Mouse (Mus musculus): Measurements from ENCODE around the gene Upf2.
"Not testable (repeated sequence)": the region's sequence is repeated elsewhere in the genome, so short reads cannot be mapped to it uniquely, and the experiment has no call there.

The Upf2 gene

DNA sequence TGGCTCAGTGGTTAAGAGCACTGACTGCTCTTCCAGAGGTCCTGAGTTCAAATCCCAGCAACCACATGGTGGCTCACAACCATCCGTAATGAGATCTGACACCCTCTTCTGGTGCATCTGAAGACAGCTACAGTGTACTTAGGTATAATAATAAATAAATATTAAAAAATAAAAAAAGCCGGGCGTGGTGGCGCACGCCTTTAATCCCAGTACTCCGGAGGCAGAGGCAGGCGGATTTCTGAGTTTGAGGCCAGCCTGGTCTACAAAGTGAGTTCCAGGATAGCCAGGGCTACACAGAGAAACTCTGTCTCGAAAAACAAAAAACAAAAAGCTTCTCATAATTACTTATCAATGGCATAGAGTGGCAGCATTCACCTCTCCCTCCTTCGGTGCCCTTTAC is 1.4 kb upstream of the Upf2 start:
- not testable (repeated sequence) for DNase-seq (ENCODE audit: low read depth, low spot score)

GRCm38 (mm10) chr2:5950305-5950704 is 964 bp upstream of the Upf2 start:
- no peak for DNase-seq (ENCODE audit: low read depth, low spot score)

DNA sequence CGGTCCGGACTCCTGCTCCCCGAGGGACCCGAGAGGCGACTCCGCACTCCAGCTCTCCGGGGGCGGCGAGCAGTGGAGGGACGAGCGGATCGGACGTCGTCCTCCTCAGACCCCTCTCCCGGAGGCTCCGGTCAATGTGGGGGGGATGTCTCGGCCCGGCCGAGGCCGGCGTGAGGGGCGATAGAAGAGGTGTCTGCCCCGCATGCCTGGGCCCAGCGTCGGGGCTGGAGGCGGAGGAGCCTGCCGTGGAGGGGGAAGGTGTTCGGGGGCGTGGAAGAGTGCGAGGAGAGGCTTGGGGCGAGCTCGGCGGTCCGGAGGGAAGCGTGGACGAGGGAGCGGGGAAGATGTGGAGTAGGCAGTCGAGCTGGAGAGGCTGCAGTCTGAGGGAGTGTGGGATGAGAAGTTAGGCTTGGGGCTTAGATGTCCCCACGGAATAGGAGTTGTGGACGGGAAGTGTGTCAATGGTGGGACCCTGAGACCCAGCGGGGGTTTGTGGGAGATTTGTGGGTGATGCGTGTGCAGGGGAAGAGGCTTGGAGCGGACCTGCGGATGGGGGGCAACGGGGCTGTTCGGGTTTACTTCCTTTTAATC is 447 bp downstream of the Upf2 start:
- DNase-seq (ENCODE audit: low read depth, low spot score): no peak

DNA sequence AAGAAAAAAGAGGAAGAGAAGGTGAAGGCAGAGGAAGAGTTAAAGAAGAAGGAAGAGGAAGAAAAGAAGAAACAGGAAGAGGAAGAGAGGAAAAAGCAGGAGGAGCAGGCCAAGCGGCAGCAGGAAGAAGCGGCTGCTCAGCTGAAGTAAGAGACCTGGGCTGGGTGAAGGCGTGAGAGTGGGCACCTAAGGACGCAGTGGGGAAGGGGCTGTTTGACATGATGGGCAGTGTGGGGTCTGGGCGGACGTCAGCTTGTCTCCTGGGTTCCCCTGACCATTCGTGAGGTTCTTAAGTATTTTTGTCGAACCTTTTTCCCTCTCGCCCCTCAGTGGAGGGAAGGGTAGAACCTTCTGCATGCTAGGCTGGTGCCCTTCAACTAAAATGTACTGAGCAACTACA is 6.4 kb downstream of the Upf2 start:
- DNase-seq (ENCODE audit: low read depth, low spot score): no peak

GRCm38 (mm10) chr2:5962265-5962664 is 11.0 kb downstream of the Upf2 start:
- no peak for DNase-seq (ENCODE audit: low read depth, low spot score)

DNA sequence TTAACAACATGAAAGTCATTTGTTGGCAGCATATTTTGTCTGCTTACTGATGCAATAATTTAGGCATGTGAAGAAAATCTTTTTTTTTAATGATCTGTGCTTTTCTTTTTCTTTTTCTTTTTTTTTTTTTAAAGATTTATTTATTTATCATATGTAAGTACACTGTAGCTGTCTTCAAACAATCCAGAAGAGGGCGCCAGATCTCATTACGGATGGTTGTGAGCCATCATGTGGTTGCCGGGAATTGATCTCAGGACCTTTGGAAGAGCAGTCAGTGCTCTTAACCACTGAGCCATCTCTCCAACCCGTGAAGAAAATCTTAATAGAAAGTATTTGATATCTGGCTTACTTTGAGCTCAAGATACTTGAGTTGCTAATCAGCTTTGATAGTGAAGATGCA is 12.5 kb downstream of the Upf2 start:
- not testable (repeated sequence) for DNase-seq (ENCODE audit: low read depth, low spot score)

GRCm38 (mm10) chr2:5965972-5966371 is 14.7 kb downstream of the Upf2 start:
- DNase-seq (ENCODE audit: low read depth, low spot score): no peak

- DNase-seq (ENCODE audit: low read depth, low spot score): not testable (repeated sequence)
These were observed 19.4 kb downstream of the Upf2 start for GRCm38 (mm10) chr2:5970629-5971028.

DNA sequence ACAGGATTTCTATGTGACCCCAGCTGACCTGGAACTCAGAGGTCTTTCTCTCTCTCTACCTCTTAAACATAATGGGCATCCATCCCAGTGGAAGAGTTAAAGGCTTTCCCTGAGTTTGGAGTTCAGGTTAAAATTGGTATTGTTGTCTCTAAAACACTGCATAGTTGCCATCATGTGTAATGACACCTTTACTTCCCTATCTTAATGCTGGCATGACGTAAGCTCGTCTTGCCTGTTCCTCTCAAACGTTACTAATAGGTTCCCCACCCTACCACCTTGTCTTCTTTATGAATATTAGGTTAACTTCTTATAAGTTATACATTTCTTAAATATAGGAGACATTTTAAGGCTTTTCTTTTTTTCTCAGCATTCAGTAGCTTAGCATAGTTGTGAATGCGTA is 26.3 kb downstream of the Upf2 start:
- DNase-seq (ENCODE audit: low read depth, low spot score): no peak

DNA sequence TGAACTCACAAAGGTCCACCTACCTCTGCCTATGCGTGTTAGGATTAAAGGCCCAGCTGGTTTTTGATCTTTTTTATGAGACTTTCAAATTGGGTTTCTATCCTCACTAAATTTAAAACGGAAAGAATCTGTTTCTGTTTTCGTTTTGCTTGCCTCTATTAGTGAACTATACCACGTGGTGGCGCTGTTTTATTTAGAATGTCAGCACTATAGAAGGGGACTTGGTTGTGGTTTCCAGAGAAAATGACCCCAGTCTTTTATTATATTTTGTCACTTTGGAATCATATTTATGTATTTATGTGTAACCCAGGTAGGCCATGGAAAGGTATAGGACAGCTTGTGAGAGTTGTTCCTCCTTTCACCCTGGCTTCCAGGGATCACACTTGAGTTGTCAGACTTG is 44.3 kb downstream of the Upf2 start:
- DNase-seq (ENCODE audit: low read depth, low spot score): no peak

GRCm38 (mm10) chr2:6003949-6004348 is 52.7 kb downstream of the Upf2 start:
- DNase-seq (ENCODE audit: low read depth, low spot score): no peak

DNA sequence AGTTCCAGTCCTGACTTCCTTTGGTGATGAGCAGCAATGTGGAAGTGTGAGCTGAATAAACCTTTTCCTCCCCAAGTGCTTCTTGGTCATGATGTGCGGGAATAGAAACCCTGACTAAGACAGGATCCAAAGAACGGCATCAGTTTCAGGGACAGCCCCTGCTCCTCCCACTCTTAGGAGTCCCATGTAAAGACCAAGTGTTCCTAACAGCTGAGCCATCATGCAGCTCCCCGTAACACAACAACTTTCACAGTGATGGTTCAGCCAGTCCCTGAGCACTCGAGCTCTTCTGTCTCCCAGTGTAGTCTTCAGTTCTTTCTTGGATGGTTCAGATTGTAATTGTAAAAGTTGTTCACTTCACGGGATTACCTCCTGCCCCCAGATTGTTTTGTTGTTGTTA is 63.3 kb downstream of the Upf2 start:
- DNase-seq (ENCODE audit: low read depth, low spot score): no peak

GRCm38 (mm10) chr2:6015182-6015581 is 63.9 kb downstream of the Upf2 start:
- DNase-seq (ENCODE audit: low read depth, low spot score): not testable (repeated sequence)

GRCm38 (mm10) chr2:6020570-6020969 is 69.3 kb downstream of the Upf2 start:
- DNase-seq (ENCODE audit: low read depth, low spot score): no peak

DNA sequence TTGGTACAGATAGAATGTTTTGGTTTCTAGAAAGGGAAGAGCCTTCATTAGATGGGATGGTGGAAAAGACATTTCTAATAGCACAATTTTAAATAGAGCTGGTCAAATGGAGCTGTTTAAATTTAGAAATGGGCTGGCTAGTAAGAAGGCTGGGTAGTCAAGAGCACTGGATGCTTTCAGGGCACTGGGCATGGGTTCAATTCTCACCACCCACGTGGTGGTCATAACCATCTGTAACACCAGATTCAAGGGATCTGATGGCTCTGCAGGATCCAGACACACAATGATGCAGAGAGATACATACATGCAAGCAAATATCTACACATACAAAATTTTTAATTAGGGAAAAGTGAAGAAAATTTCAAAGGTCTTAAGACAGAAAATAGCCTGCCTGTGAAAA is 91.4 kb downstream of the Upf2 start:
- DNase-seq (ENCODE audit: low read depth, low spot score): no peak

- no peak for DNase-seq (ENCODE audit: low read depth, low spot score)
These were observed 95.5 kb downstream of the Upf2 start for GRCm38 (mm10) chr2:6046796-6047195.

- no peak for DNase-seq (ENCODE audit: low read depth, low spot score)
These were observed 97.3 kb downstream of the Upf2 start for GRCm38 (mm10) chr2:6048570-6048969.

GRCm38 (mm10) chr2:6049018-6049417 is 97.7 kb downstream of the Upf2 start:
- DNase-seq (ENCODE audit: low read depth, low spot score): no peak

DNA sequence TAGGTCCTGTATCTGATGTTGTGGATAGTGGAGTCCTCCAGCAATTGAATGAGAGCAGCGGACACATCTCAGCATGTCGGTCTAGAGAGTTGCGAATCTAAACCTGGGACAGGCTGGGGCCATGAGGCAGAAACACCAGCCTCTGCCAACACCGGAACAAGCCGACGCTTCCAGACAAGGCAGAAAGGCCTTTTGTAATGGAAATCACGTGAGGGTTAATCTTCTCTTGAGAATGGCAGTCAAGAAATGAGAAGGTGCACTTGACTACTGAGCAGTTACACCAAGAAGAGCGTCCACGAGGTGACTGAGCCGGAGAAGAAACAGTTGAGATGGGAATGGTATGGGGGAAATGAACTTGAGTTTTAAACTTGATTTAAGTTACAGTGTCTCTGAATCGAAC is 104.2 kb downstream of the Upf2 start:
- DNase-seq (ENCODE audit: low read depth, low spot score): no peak

DNA sequence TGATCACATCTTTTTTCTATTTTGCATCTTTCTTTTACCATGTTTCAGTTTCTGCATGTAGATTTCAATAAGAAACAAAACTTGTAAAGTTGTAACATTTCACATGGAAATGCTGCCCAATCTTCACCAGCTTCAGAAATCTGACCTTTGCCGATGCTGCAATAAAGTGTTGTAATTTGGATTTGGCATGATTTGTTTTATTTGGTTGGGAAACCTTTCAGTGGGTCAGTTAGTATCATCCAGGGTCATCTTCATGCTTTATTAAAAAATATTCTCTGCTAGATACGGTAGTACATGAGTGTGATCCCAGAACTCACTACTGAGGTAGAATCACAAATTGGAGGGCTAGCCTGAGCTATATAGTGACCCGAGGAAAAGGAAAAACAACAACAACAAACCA is 105.2 kb downstream of the Upf2 start:
- no peak for DNase-seq (ENCODE audit: low read depth, low spot score)

DNA sequence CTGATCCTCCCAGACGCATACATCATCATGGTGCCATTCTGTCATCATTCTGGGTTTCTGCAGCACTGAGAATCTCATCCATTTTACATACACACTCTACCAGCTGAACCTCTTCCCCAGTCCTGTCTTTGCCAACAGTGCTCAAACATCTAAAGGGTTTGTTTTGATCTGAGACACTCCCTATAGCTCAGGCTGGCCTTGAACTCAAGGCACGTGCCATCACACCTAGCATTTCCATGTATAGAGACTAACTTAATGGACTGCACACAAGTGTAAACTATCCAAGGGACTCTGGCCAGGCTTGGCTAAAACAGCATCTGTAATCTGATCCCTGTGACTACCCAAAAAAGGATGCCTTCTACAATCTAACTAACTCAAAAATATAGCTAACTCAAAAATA is 108.0 kb downstream of the Upf2 start:
- DNase-seq (ENCODE audit: low read depth, low spot score): no peak

DNA sequence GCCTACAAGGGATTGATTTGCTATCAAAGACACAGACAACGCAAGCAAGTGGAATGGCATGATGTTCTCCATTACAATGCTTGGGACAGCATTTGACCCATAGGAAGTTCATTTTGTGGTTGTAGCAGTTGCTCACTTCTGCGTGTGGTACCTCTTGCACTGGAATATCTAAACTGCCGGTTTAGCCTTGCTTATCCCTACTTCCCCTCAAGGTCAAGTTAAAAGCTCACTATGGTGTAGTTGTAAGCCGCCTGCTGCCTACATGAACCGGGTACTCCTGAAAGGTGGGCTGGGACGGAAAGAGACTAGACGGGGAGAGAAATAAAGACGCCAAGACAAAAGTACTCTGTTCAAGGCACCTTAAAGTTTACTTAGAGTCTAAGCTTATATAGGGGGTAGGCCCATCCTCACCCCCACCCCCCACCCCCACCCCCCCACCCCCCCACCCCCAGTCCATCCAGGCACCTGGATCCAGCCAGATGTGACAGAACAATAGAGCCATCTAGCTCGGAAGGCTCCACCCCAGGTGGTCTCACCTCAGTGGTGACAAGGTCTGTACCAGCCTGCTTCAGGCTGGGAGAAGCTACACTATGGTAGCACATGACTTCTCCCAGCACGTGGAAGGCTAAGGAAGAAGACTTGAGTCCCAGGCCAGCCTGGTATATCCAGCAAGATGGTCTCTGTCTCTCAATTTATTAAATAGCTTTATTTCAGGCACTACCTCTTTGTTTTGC is 109.0 kb downstream of the Upf2 start:
- DNase-seq (ENCODE audit: low read depth, low spot score): no peak

- no peak for DNase-seq (ENCODE audit: low read depth, low spot score)
These were observed 116.1 kb downstream of the Upf2 start for GRCm38 (mm10) chr2:6067341-6067740.

GRCm38 (mm10) chr2:6070925-6071324 is 119.7 kb downstream of the Upf2 start:
- no peak for DNase-seq (ENCODE audit: low read depth, low spot score)
